Mouse (Mus musculus) lung, postnatal 36 days (tissue): Measurements from ENCODE around the gene Tprkb.
"Not testable (repeated sequence)": the region's sequence is repeated elsewhere in the genome, so short reads cannot be mapped to it uniquely, and the experiment has no call there.

Source experiments
- DNase-seq: peaks from one replicate; pipeline ENCODE4 v3.0.0; 2022; ENCODE audit warnings: mixed read lengths

Tprkb gene

DNA sequence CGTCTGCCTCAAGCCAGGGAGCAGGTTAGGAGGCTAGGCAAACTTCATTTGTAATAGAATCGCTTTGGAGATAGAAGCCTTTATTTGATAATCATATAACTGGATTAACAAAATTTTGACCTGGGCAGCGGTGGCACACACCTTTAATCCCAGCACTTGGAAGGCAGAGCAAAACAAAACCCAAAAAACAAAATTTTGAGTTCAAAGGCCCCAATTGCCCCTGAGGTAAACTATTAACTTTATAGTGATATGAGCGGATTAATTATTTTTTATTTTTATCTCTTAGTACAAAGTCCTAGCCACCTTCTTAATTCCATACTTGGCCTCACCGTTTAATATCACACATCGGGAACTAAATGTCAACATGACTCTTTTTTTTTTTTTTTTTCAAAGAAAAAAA is 4.9 kb downstream of the Tprkb start:
- no peak for DNase-seq

DNA sequence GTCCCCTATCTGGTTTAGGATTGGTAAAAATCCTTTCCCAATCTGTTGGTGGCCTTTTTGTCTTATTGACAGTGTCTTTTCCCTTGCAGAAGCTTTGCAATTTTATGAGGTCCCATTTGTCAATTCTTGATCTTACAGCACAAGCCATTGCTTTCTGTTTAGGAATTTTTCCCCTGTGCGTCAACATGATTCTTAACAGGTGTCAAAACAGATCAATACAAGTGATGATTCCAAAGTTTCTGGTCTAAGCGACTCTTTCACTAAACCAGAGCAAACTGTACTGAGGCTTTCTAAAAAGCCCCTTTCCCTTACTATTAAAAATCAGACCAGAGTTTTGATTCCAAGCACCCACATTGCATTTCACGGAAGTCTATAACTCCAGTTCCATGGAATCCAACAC is 6.7 kb downstream of the Tprkb start:
- DNase-seq, result not testable (repeated sequence)

DNA sequence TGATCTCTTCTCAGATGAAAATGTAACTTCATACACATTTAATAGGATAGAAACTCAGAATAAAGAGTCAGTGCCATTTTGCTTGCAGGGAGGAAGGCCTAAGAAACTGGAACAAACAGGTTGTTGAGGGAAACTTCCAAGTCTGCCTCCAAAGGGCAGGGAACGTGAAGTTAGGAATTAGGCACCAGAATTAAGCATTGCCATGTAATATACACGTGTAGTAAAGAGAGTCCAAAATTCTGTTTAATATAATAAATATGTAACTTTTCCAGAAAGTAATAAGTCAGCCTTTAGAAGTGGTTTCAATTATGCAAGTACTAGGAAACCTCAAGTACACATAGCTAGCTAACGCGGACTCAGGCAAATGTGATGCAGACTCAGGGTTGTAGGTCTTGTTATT is 7.7 kb downstream of the Tprkb start:
- no peak for DNase-seq

DNA sequence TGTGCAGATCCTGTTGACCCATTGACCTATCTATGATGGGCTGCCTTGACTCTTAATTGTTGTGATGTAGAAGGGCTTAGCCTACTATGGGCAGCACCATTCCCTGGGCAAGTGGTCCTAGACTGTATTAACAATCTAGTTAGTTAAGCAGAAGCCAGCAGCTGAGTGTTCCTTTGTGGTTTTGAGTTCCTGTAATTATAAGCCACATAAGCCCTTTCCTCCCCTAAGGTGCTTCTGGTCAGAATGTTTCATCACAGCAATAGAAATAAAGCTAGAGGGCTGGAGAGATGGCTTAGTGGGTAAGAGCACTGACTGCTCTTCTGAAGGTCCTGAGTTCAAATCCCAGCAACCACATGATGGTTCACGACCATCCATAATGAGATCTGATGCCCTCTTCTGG is 12.0 kb downstream of the Tprkb start:
- no peak for DNase-seq

DNA sequence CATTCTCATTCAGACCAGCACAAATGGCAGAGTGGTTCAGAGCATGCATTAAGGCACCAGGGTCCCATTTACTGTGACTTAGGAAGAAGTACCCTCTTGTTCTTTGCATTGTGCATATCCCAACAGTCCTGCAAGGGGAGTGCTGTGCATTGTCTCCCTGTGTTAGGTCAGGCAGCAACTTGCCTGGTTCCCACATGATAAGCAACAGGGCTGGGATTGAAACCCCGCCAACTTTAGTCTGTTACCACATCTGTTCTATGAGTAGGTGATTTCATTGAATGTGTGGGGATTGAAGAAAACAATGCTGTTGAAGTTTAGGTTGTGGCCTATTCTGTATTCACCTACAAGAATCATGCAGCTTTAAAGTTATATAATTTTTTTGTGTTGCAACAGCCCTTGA is 15.0 kb downstream of the Tprkb start:
- DNase-seq, result no peak

DNA sequence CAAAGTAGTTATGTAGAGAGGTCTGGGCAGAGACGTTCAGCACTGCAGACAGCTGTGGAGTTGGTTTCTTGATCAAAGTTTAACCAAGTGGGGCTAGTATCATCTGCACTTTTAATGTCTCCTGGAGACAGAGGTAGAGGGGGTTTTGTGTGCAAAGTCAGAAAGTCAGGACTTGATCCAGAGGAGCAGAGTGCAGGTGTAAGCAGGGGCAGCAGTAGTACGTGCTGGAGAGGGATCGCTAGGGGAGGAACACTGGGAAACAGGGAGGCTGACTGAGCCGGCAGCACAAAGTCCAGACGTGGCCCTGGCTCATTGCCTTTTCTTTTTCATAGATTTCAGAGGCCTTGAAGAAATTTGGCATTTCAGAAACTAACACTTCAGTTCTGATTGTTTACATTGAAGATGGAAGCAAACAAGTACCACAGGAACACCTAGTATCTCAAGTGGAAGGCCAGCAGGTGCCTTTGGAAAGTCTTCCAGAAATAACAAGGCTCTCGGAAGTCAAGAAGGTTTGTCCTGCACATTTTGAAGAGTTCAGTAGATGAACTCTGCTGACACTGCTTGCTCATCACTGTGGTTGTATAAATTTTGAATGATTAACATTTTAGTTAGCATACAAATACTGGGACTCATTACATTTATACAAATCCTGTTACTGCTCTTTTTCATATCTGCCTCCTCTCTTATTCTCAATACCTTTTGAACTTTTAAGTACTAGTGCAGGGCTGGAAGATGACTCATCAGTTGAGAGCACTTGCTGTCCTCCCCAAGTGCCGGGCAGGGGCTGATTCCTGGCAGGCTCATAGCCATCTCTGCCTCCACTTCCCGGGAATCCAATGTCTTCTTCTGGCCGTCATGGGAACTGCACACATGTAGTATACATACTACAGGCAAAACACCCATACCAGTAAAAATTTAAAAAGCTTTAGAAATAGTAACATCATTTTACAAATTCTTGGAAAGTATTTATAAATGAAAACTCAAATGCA is 16.1 kb downstream of the Tprkb start:
- no peak for DNase-seq

DNA sequence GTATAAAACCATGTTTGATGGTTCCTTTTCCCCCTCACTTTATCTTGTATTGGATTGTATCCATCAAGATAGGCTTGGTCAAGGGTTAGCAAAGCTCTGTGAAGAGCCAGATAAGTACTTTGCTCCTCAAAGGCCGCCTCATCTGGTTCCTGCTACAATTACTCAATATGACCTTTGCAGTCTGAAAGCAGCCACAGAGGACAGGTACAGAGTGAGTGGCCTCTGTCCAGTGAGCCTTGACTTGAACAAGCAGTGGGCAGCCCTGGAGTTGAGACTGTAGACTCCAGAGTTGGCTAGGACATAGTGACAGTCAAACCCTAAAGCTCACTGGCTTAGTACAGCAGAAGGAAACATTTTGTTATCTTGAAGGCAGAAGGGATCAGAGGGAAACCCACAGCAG is 17.6 kb downstream of the Tprkb start:
- no peak for DNase-seq

DNA sequence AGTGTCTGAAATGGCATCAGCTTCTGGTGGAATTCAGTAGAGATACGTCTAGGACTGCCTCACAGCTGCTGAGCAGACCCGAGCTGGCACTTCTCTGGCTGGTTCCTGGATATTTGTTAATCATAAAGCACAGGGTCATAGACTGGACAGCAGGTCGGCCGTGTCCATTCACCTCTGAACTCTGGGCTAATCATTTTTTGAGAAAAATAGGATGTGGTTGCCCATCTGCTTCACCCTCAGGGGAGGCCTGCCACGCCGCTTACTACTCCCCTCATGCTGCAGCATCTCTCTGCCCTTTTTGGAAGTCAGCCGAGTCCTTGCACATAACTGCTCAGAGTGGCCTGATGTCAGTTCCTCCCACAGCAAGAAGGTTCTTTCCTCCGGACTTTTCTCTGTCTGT is 22.4 kb downstream of the Tprkb start:
- DNase-seq, result no peak

DNA sequence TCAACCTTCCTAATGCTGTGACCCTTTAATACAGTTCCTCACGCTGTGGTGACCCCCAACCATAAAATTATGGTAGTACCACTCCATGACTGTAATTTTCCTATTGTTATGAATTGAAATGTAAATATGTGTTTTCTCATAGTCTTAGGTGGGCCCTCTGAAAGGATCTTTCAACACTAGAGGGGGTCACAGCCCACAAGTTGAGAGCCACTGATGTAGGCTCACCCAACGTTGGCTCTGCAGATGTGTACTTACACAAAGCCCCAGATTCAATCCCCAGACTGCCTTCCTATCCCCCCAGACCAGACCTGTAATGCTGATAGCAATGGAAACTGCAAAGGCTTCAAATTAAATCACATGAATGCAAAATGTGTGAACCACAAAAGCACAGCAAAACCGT is 24.0 kb downstream of the Tprkb start:
- DNase-seq, result no peak

DNA sequence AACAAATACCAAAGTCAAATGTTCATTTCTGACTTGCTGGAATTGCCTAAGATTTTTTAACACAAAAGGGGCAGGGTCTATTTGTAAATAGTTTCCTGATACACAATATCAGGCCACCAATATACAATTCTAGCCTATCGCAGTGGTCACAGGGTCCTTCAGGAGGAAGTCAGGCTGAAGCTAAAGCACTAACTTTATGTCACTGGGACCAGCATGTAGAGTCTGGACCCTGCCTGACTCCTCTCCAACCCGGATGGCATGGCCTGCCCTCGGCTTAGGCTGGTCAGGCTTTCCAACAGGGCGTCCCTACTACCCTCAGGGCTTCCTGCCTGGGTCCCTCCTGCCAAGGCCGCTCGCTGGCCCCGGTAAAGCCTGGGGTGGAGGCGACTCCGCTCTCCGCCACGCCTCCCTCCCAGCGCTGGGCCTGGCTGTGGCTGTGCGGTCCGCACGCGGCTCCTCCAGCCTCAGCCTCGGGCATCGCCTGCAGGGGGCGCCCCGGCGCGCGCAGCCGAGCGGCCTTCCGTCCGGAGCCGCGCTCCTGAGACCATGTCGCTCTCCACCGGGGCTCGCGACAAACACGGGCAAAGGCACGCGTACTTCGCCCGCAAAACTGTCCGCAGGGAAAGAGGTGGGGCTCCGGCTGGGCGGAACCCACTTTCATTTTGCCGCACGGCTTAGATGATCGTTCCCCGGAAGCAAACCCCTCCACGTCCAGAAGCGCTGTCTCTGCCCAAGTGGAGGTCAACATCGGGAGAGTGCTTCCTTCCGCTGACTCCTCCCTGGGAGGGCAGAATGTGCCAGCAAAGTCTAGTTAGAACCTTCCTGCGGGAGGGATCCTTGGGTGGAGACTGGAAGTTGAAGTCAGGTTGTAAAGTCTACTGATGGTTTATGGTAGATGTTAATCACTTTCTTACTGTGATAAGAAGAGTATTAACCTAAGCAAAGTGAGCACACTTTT is 25.1 kb downstream of the Tprkb start:
- peak; percentile 91 for DNase-seq

DNA sequence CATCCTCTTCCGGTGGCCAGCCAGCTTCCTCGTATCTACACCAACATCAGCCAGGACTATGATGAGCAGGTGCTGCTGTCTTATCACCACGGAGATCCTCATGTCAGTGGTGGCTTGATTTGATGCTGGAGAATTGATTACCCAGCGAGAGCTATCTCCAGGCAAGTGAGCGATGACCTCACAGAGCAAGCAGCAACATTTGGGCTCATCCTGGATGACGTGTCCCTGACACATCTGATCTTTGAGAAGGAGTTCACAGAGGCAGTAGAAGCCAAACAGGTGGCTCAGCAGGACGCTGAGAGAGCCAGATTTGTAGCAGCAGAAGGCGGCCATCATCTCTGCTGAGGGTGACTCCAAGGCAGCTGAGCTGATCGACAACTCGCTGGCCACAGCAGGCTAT is 27.0 kb downstream of the Tprkb start:
- no peak for DNase-seq

DNA sequence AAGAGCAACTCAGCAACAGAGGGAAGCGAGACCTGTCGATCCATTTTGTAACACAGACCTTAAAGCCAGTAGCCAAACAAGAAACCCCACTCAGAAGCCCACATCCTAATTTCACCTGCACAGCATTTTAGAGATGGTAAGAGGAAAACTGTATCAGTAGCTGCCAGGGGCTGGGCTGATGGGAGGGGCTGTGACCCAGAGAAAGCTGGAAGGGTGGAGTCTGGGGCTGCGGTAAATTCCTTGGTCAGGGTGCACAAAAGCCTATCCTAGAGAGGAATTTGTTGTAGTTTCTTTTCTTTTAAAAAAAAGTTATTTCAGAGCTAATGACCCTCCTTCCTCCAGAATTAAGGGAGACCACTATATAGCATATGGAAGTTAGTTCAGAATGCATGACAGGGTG is 30.8 kb downstream of the Tprkb start:
- no peak for DNase-seq

DNA sequence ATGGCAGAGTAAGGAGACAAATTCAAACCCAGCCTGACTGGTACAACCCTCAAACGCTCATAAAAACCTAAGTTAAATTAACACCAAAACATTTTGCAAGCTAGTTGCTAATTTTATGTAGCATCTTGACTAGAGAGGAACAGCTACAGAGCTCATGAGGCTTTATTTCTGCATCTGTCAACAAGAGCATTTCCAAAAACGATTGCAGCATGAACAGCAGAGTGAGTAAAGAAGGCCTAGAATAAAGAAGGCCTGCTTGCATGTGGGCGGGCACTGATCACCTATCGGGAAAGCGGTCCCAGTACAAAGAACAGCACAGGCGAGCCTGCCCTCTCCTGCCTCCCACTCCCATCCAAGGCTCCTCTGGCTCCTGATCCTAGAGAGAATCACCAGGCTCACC is 36.9 kb downstream of the Tprkb start:
- no peak for DNase-seq

DNA sequence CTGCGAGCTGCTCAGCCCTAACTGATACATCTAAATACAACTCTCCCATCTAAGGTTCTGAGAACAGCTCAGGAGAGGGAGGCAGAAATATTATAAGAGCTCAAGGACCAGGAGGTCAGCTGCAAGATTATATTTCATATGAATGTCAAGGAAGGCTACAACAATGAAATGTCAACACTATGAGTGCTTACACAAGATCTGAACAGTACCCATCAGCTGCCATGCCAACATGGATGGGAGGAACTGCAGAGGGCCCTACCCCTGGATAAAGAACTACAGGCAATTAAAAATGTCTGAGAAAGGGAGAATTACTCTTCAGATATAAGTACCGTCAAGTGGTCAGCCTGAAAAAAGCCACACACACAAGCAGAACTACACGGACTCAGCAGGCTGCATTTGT is 45.9 kb downstream of the Tprkb start:
- DNase-seq, result peak; percentile 46

DNA sequence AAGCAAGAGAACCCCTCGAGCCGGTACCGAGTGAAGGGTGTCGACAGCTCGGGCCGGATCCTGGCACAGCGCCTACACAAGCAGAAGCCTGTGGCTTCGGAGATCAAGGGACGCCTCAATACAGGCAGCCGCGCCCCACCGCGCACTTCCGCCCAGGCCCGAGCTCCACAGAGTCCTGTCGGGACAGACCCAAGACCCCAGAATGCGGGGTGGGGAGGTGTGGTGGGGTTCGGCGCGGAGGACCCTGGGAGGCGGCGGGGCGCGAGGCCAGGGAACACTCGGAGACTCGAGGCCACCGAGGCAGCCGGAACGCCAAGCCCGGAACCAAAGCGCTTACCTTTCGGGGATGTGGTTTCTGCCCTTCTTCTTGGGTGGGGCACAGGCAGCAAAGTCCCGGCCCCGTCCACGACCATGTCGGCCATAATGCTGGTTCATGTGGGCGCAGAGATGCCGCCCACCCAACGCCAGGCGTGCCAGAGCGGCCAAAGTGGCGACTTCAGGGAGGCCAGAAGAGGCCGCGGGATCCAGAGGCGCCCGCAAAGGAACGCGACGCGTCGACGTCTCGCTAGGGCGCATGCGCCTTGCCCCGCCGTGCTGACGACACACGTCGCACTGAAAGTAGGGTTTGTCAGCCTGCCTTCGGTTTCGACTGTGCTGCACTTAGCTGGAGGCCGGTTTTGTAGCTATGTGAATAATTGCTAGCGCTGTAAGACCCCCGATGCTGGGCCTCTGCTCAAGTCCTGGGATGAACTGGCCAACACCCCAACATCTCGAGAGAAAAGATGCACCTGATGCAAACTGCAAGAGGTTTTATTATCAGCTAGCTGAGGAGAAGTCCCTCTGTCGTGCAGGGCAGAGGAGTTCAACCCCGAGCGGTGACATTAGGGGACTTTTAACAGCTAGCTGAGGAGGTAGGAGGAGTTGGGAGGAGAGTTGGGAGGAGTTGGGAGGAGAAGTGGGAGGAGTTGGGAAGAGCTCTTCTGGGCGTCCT is 49.7 kb downstream of the Tprkb start, which contains the start of gene Dusp11:
TSS of gene Dusp11 (minus strand) at position 567 of the 991 bp plus-strand sequence.
- DNase-seq, result peak; percentile 93

DNA sequence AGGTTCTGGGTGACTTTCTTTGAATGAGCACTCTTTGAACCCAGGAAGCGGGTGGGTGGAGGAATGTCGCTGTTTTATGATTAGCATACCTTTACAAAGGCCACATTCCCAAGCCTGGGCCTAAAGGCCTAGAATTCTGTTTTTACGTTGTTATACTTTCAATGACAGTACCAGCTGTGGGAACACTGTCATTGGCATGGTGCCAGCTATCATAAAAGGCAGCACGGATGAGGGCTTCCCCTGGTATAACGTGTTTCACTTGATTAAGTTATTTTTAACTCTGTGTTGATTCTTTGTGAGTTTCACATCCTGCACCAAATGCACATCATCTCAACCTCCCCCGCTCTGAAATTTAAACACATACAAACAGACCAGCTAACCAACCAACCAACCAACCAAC is 54.4 kb downstream of the Tprkb start:
- peak; percentile 43 for DNase-seq

DNA sequence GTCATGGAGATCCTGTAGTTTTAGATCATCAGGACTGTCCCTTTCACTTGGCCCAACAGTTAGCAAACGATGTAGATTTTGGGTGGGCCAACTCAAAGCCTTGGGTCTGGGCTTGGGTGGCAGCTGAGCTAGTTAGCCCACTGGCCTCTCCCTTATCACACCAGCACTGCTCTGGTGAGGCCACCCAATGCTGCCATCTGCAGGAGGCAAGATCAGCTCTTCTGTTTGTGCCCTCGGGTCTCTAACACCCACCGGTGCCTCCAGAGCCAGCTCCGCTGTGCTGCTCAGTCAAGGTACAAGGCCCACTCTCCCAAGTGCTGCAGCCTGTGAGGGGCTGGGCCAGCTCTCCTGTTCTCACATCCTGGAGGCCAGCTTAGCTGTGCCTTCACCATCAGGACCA is 55.0 kb downstream of the Tprkb start:
- DNase-seq, result peak; percentile 17

DNA sequence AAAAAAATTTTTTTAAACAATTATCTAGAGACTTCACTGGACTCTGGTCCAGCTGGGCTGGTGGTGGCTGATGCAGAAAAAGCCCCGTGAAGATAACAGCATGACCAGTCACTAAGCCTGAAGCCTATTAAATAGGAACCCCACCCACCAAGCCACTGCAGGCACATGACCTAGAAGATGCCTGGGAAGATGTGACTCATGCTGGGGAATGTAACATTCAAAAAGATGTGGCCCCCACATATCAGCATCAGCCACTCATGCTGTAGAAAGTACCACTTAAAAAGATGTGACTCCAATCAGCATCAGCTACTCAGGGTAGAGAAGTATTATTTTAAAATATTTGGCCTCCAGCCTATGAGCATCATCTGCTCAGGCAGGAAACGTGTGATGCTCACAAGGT is 58.2 kb downstream of the Tprkb start:
- DNase-seq, result no peak

DNA sequence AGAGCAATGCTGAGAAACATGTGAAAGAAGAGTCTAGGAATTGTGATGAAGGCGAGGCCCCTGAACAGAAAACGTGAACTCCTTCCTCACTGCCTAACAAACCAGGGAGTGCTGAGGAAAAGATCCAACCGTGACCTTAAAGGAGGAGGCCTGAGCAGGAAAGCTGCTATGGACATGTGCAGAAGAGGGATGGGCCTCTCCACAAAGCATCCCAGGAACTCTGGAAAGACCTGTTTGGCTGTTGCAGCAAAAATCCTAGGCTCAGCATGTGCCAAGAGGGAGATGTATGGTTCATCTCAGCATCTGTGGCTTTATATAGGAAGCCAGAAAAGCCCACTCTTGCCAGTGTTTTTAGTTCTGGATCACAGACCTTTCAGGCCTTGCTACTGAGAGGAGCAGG is 61.0 kb downstream of the Tprkb start:
- DNase-seq, result no peak

DNA sequence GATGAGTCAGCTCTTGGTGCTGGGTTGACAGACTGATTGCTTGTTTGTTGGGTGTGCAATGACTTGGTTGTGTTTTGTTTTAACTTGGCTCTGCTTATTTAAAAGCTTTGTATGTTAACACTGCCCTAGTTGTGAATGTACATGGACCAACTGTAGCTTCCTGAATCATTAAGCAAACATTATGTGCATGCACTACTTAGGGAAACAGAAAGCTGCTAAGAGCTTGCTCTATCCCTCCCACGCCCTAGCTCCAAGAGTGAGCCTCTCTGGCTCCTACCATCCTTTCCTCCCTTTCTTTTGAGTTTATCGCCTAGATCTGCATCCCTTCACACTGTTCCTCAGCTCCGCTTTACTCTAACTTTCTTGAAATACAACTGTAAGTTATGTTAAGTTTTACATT is 61.7 kb downstream of the Tprkb start:
- DNase-seq, result no peak

DNA sequence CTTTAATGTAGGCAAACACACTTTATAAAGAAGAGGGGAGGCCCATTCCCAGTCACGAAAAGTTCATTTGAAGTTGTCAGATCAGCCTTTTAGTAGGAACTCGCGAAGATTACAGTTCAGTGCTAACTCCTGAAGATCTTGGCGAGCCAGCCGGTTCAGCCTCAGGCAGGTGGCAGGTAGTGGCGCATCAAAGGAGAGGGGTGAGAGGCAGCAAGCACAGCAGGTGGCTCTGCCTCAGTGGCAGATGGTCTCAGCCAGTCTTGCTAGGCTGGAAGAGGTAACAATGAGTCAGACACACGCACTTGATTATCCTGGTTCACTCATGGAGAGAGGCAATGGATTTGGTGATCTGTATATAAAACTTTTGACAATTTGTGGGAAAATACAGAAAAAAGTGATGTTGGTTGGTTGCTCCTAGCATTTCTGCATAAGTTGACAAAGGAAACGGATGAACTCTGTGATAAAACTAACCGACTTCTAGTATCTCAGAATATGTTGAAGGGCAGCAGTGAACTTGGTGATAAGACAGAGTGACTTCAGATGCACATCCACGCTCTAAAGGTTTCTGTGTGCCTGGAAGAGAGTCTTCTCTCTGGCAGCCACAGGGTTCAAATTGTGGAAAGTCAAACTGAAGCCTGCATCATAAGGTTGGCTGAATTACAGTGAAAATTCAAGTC is 63.4 kb downstream of the Tprkb start:
- DNase-seq, result no peak

DNA sequence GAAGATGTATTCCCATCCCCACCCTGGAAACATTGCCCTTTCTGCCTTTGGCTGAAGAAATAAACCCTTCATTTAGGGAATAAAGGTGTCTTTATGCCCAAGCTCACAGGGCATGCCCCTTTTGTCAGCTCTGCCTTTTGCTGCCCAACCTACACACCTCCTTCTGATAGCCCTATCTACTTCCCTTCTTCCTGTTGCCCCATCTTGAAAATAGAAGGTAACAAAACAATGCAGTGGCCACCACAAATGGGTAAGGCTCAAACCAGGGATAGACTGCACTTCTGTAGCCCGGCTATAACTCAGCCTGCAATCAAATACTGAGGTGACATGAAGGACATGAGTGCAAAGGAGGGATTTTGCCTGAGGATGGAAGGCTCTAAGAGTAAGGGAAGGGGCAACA is 64.1 kb downstream of the Tprkb start:
- no peak for DNase-seq
